Mouse (Mus musculus) cerebellum, postnatal 10 days (tissue): Measurements from ENCODE around the gene Schip1.
A peak's percentile ranks its signal among the peaks of the same experiment; 100 is the strongest.

ENCODE experiments used
- DNase-seq, 2 experiments: peaks; one replicate each; pipeline ENCODE4 v3.0.0; 2021; ENCODE audit warnings: mixed read lengths in 2 of 2

Gene Schip1

GRCm38 (mm10) chr3:68393578-68393977 lies 329.0 kb downstream of the Schip1 start:
- DNase-seq = no peak

- peak; percentile 74 to 82 for DNase-seq
Observed at GRCm38 (mm10) chr3:68398691-68399090, 334.1 kb downstream of the Schip1 start.

- no peak for DNase-seq
Observed at GRCm38 (mm10) chr3:68400121-68400520, 335.5 kb downstream of the Schip1 start.

GRCm38 (mm10) chr3:68403343-68403742 lies 338.7 kb downstream of the Schip1 start:
- no peak for DNase-seq

GRCm38 (mm10) chr3:68403783-68404217 lies 339.2 kb downstream of the Schip1 start:
- peak; percentile 83 to 91 for DNase-seq

- DNase-seq = no peak
Observed at GRCm38 (mm10) chr3:68405724-68406123, 341.1 kb downstream of the Schip1 start.

GRCm38 (mm10) chr3:68412262-68412661 lies 347.7 kb downstream of the Schip1 start:
- DNase-seq = no peak

- DNase-seq = no peak
Observed at GRCm38 (mm10) chr3:68419792-68420191, 355.2 kb downstream of the Schip1 start.

GRCm38 (mm10) chr3:68420927-68421326 lies 356.3 kb downstream of the Schip1 start:
- peak; percentile 58 to 66 for DNase-seq

- peak; percentile 94 to 95 for DNase-seq
Observed at GRCm38 (mm10) chr3:68421849-68422248, 357.2 kb downstream of the Schip1 start.

- DNase-seq = peak in 1 of 2 experiments; percentile 34
Observed at GRCm38 (mm10) chr3:68428081-68428480, 363.5 kb downstream of the Schip1 start.

- DNase-seq = no peak
Observed at GRCm38 (mm10) chr3:68434435-68434834, 369.8 kb downstream of the Schip1 start.

GRCm38 (mm10) chr3:68434897-68435296 lies 370.3 kb downstream of the Schip1 start:
- no peak for DNase-seq

- no peak for DNase-seq
Observed at GRCm38 (mm10) chr3:68448480-68448879, 383.9 kb downstream of the Schip1 start.

GRCm38 (mm10) chr3:68451634-68452033 lies 387.0 kb downstream of the Schip1 start:
- DNase-seq = no peak

- no peak for DNase-seq
Observed at GRCm38 (mm10) chr3:68453266-68453665, 388.7 kb downstream of the Schip1 start.

- DNase-seq = no peak
Observed at GRCm38 (mm10) chr3:68453719-68454455, 389.3 kb downstream of the Schip1 start.

- peak in 1 of 2 experiments; percentile 17 for DNase-seq
Observed at GRCm38 (mm10) chr3:68466643-68467042, 402.0 kb downstream of the Schip1 start.

- peak; percentile 29 to 33 for DNase-seq
Observed at GRCm38 (mm10) chr3:68467941-68468687, 403.5 kb downstream of the Schip1 start.

GRCm38 (mm10) chr3:68469643-68470042 lies 405.0 kb downstream of the Schip1 start:
- peak in 1 of 2 experiments; percentile 9 for DNase-seq

GRCm38 (mm10) chr3:68470061-68470460 lies 405.5 kb downstream of the Schip1 start:
- no peak for DNase-seq

- no peak for DNase-seq
Observed at GRCm38 (mm10) chr3:68470622-68471021, 406.0 kb downstream of the Schip1 start.

GRCm38 (mm10) chr3:68476336-68476735 lies 411.7 kb downstream of the Schip1 start:
- no peak for DNase-seq

GRCm38 (mm10) chr3:68477478-68477877 lies 412.9 kb downstream of the Schip1 start:
- DNase-seq = no peak
